Mouse (Mus musculus) neural tube, embryonic 13.5 days (tissue): Measurements from ENCODE around the gene Braf. TPM values are rescaled to one million over a fixed set of nuclear protein-coding genes. Genes with fewer than 3 reads are reported as not detected.

Source experiments
- ATAC-seq: fragments of 200-750 bp; cut with Nextera tagmentation; 2 replicates; pipeline ENCODE4 v1.8.0; 2017; ENCODE audit warnings: low read depth, mild to moderate bottlenecking, moderate TSS enrichment, moderate library complexity
- H3K27ac ChIP-seq: fragments of 300-500 bp; sonication (generic); replicated peaks from 2 replicates; pipeline ENCODE4 v1.5.1; 2015; ENCODE audit warnings: moderate library complexity, mild to moderate bottlenecking, inconsistent platforms
- H3K27me3 ChIP-seq: fragments of 300-500 bp; sonication (generic); 2 replicates; pipeline ENCODE4 v1.6.1; 2015; ENCODE audit warnings: mild to moderate bottlenecking, inconsistent platforms
- H3K36me3 ChIP-seq: fragments of 300-500 bp; sonication (generic); 2 replicates; pipeline ENCODE4 v1.6.1; 2015; ENCODE audit warnings: mild to moderate bottlenecking, inconsistent platforms
- H3K4me1 ChIP-seq: fragments of 300-500 bp; sonication (generic); replicated peaks from 2 replicates; pipeline ENCODE4 v1.6.1; 2015; ENCODE audit warnings: inconsistent platforms
- H3K4me2 ChIP-seq: fragments of 300-500 bp; sonication (generic); 2 replicates; pipeline ENCODE4 v1.6.1; 2015; ENCODE audit warnings: inconsistent platforms, mild to moderate bottlenecking, moderate library complexity
- H3K4me3 ChIP-seq: fragments of 300-500 bp; sonication (generic); 2 replicates; pipeline ENCODE4 v1.5.1; 2015; ENCODE audit warnings: mild to moderate bottlenecking, inconsistent platforms
- H3K9ac ChIP-seq: fragments of 300-500 bp; sonication (generic); 2 replicates; pipeline ENCODE4 v1.6.1; 2015; ENCODE audit warnings: moderate library complexity, mild to moderate bottlenecking, inconsistent platforms
- H3K9me3 ChIP-seq: fragments of 300-500 bp; sonication (generic); 2 replicates; pipeline ENCODE4 v1.6.1; 2016; ENCODE audit warnings: inconsistent platforms
- WGBS: fragments of 180-500 bp; shearing (Covaris S2); methylation state at CpG from one replicate; pipeline ENCODE4 v1.1.7; 2015; 5-methylcytosine and 5-hydroxymethylcytosine counted together
- polyA plus RNA-seq: library from polyadenylated mRNA; unstranded; fragments of >200 nt; fragmentation: Nextera tagmentation; extraction: Ambion mirVana; gene quantifications from 2 replicates; pipeline ENCODE4 v1.2.1, GENCODE M21; 2015

The Braf gene
- polyA plus RNA-seq, 1 experiment from 2014 or later, result 25.3 TPM

GRCm38 (mm10) chr6:39606056-39606455 lies 119.2 kb downstream of the Braf start:
- no peak for ATAC-seq
- H3K36me3 ChIP-seq, result peaks cover 40% of the 10 kb centered on the region
- no peak overlapping the region for H3K9ac ChIP-seq
- WGBS, result 85% methylated on average over 6 of the region's 6 CpGs
- H3K9me3 ChIP-seq, result no peaks in the 10 kb centered on the region
- H3K4me2 ChIP-seq, result no peak overlapping the region
- no peaks in the 10 kb centered on the region for H3K27me3 ChIP-seq
- no peaks in the 10 kb centered on the region for H3K4me1 ChIP-seq
- H3K27ac ChIP-seq, result no peak overlapping the region
- no peak overlapping the region for H3K4me3 ChIP-seq

GRCm38 (mm10) chr6:39604565-39604964 lies 120.7 kb downstream of the Braf start:
- Histone ChIP-seq H3K4me1 (no peaks in the 10 kb centered on the region), H3K27ac (no peak overlapping the region), H3K9me3 (no peaks in the 10 kb centered on the region), H3K9ac (no peak overlapping the region), H3K4me2 (no peak overlapping the region), H3K27me3 (no peaks in the 10 kb centered on the region), H3K4me3 (no peak overlapping the region), H3K36me3 (peaks cover 45% of the 10 kb centered on the region)
- 83% methylated on average over 5 of the region's 5 CpGs for WGBS
- no peak for ATAC-seq

GRCm38 (mm10) chr6:39601828-39602227 lies 123.4 kb downstream of the Braf start:
- Histone ChIP-seq H3K4me3 (no peak overlapping the region), H3K36me3 (peaks cover 59% of the 10 kb centered on the region), H3K9me3 (no peaks in the 10 kb centered on the region), H3K27me3 (no peaks in the 10 kb centered on the region), H3K4me2 (no peak overlapping the region), H3K9ac (no peak overlapping the region), H3K4me1 (no peaks in the 10 kb centered on the region), H3K27ac (no peak overlapping the region)
- WGBS, result 85% methylated on average over 3 of the region's 3 CpGs
- no peak for ATAC-seq

- ATAC-seq, result no peak
- Histone ChIP-seq H3K4me3 (no peak overlapping the region), H3K4me1 (no peaks in the 10 kb centered on the region), H3K27me3 (no peaks in the 10 kb centered on the region), H3K36me3 (peaks cover 64% of the 10 kb centered on the region), H3K9me3 (no peaks in the 10 kb centered on the region), H3K9ac (no peak overlapping the region), H3K4me2 (no peak overlapping the region), H3K27ac (no peak overlapping the region)
- WGBS, result 95% methylated on average over 3 of the region's 3 CpGs
These were observed 124.4 kb downstream of the Braf start for GRCm38 (mm10) chr6:39600851-39601250.

GRCm38 (mm10) chr6:39592401-39593214 lies 132.7 kb downstream of the Braf start, which contains the start of gene Ndufb2:
Gene Ndufb2, plus strand, starts transcription at chr6:39592574.
- Histone ChIP-seq H3K27ac (peak within 1 kb of the TSS; percentile 94), H3K4me3 (peak within 1 kb of the TSS; percentile 77), H3K36me3 (peaks cover 40% of the 10 kb centered on the region), H3K27me3 (no peaks in the 10 kb centered on the region), H3K4me2 (peak within 1 kb of the TSS; percentile 63), H3K4me1 (peaks cover 21% of the 10 kb centered on the region), H3K9me3 (no peaks in the 10 kb centered on the region), H3K9ac (peak within 1 kb of the TSS; percentile 88)
- under 1% methylated on average over 56 of the region's 56 CpGs for WGBS
- peak; percentile 98 for ATAC-seq

- no peak for ATAC-seq
- H3K9ac ChIP-seq, result no peak overlapping the region
- H3K4me2 ChIP-seq, result peak overlapping the region; percentile 63; the same call in 1 of the 2 replicates
- H3K27ac ChIP-seq, result no peak overlapping the region
- H3K4me1 ChIP-seq, result peaks cover 21% of the 10 kb centered on the region
- H3K4me3 ChIP-seq, result peak overlapping the region; percentile 77; the same call in 1 of the 2 replicates
- H3K27me3 ChIP-seq, result no peaks in the 10 kb centered on the region
- H3K36me3 ChIP-seq, result peaks cover 42% of the 10 kb centered on the region
- 94% methylated on average over 4 of the region's 4 CpGs for WGBS
- no peaks in the 10 kb centered on the region for H3K9me3 ChIP-seq
These were observed 133.8 kb downstream of the Braf start for GRCm38 (mm10) chr6:39591481-39591880.

- no peak for ATAC-seq
- Histone ChIP-seq H3K27me3 (no peaks in the 10 kb centered on the region), H3K9me3 (no peaks in the 10 kb centered on the region), H3K4me3 (no peak within 1 kb of the TSS), H3K4me2 (no peak within 1 kb of the TSS), H3K4me1 (no peaks in the 10 kb centered on the region), H3K36me3 (peaks cover 90% of the 10 kb centered on the region), H3K27ac (no peak within 1 kb of the TSS), H3K9ac (no peak within 1 kb of the TSS)
- 93% methylated on average over 6 of the region's 6 CpGs for WGBS
These were observed 139.7 kb downstream of the Braf start, which contains the start of gene Gm42420 for GRCm38 (mm10) chr6:39585517-39585916. Gene Gm42420, plus strand, starts transcription at chr6:39585753.

- no peak for ATAC-seq
- Histone ChIP-seq H3K4me1 (no peaks in the 10 kb centered on the region), H3K9me3 (no peaks in the 10 kb centered on the region), H3K36me3 (peaks cover 88% of the 10 kb centered on the region), H3K4me3 (no peak overlapping the region), H3K27ac (no peak overlapping the region), H3K27me3 (no peaks in the 10 kb centered on the region), H3K4me2 (no peak overlapping the region), H3K9ac (no peak overlapping the region)
- WGBS, result 85% methylated on average over 7 of the region's 7 CpGs
These were observed 144.0 kb downstream of the Braf start for GRCm38 (mm10) chr6:39581087-39581784.

GRCm38 (mm10) chr6:39580558-39580957 lies 144.7 kb downstream of the Braf start:
- H3K4me2 ChIP-seq, result no peak overlapping the region
- H3K9me3 ChIP-seq, result no peaks in the 10 kb centered on the region
- H3K27ac ChIP-seq, result no peak overlapping the region
- no peaks in the 10 kb centered on the region for H3K4me1 ChIP-seq
- H3K27me3 ChIP-seq, result no peaks in the 10 kb centered on the region
- no peak for ATAC-seq
- H3K9ac ChIP-seq, result no peak overlapping the region
- 88% methylated on average over 2 of the region's 2 CpGs for WGBS
- H3K4me3 ChIP-seq, result no peak overlapping the region
- peaks cover 81% of the 10 kb centered on the region for H3K36me3 ChIP-seq

GRCm38 (mm10) chr6:39579552-39579951 lies 145.7 kb downstream of the Braf start:
- whole genome bisulfite sequencing, result 91% methylated on average over 7 of the region's 7 CpGs
- no peak for ATAC-seq
- Histone ChIP-seq H3K4me1 (peaks cover 6% of the 10 kb centered on the region), H3K27me3 (no peaks in the 10 kb centered on the region), H3K9me3 (no peaks in the 10 kb centered on the region), H3K4me3 (no peak overlapping the region), H3K9ac (no peak overlapping the region), H3K27ac (no peak overlapping the region), H3K36me3 (peaks cover 74% of the 10 kb centered on the region), H3K4me2 (no peak overlapping the region)

- Histone ChIP-seq H3K36me3 (peaks cover 34% of the 10 kb centered on the region), H3K9ac (peak overlapping the region; percentile 93), H3K4me3 (peak overlapping the region; percentile 88), H3K4me1 (peaks cover 16% of the 10 kb centered on the region), H3K9me3 (no peaks in the 10 kb centered on the region), H3K27ac (peak overlapping the region; percentile 97; the same call in 1 of the 2 replicates), H3K4me2 (peak overlapping the region; percentile 90), H3K27me3 (no peaks in the 10 kb centered on the region)
- no peak for ATAC-seq
- 70% methylated on average over 7 of the region's 7 CpGs for WGBS
These were observed 150.3 kb downstream of the Braf start for GRCm38 (mm10) chr6:39574951-39575350.

- H3K36me3 ChIP-seq, result peaks cover 30% of the 10 kb centered on the region
- peaks cover 16% of the 10 kb centered on the region for H3K4me1 ChIP-seq
- 28% methylated on average over 10 of the region's 10 CpGs for WGBS
- H3K9ac ChIP-seq, result peak overlapping the region; percentile 93
- no peaks in the 10 kb centered on the region for H3K27me3 ChIP-seq
- H3K4me3 ChIP-seq, result peak overlapping the region; percentile 88
- peak overlapping the region; percentile 97 for H3K27ac ChIP-seq
- H3K4me2 ChIP-seq, result peak overlapping the region; percentile 90
- no peaks in the 10 kb centered on the region for H3K9me3 ChIP-seq
- no peak; the same call in none of the 2 replicates for ATAC-seq
These were observed 150.8 kb downstream of the Braf start for GRCm38 (mm10) chr6:39574555-39574869.
